ENCODE assay signal across 9 mouse cellular contexts in the genomic region with DNA sequence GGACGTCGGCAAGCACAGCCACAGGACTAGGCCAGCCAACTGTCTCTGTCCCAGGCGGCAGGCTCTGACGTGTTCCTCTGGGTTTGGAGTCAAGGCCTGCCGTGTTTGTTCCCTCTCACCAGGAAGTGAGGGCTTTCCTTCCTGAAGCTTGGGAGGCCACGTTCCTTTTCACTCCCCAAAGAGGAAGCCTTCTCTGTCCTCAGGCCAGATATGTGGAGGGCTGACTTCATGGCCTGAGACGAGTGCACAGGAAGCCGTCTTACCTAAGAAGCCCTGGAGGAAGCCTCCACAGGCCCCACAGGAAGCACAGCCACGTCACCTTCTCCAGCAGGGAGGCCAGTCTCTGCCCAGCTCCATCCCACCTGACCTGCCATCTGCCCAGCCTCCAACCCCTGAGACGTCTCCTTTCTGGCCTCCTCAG. TPM values are rescaled to one million over a fixed set of nuclear protein-coding genes. Genes with fewer than 3 reads are reported as not detected.
DNase-seq lines count a peak whose midpoint lies in the region; ATAC-seq and TF ChIP-seq lines count a peak whose summit lies in the region.
"Had no signal": no experiment of that assay in that cellular context is flagged by ENCODE, and none has a peak within 500 bp of the region (broad histone marks: within the 10 kb centered on the region; RNA-seq: fewer than 3 reads in every experiment).

No protein-coding gene starts in this region.

- H3K9ac ChIP-seq in heart, embryonic 16.5 days (ENCODE audit: low read length): peak overlapping the region; percentile 6; the same call in 1 of the 2 replicates
- 0 out of 2 replicates have a peak overlapping the region, but pooled peaks have one; percentile 18 for H3K9ac ChIP-seq in limb, embryonic 12.5 days (replicated peaks)
- H3K9ac ChIP-seq in midbrain, embryonic 15.5 days: no peak overlapping the region

- peak; percentile 6; the same call in 1 of the 2 replicates for TF ChIP-seq POLR2A in bone marrow, adult 2 months (IDR thresholded peaks at IDR 0.05; ENCODE audit: borderline replicate concordance, control insufficient read depth, low read depth, low read length)

- peaks cover 1% of the 10 kb centered on the region; the same call in 1 of the 2 replicates for H3K4me1 ChIP-seq in bone marrow, adult 2 months (ENCODE audit: control insufficient read depth, insufficient read depth, low read length)
- peaks cover 16% of the 10 kb centered on the region for H3K4me1 ChIP-seq in heart, embryonic 16.5 days (ENCODE audit: control insufficient read depth, insufficient read depth, low read length)
- no peaks in the 10 kb centered on the region for H3K4me1 ChIP-seq in limb, embryonic 12.5 days (replicated peaks)
- H3K4me1 ChIP-seq in midbrain, embryonic 15.5 days: no peaks in the 10 kb centered on the region

- WGBS in bone marrow, adult 2 months: 11% methylated on average over 10 of the region's 10 CpGs
- 59% methylated on average over 10 of the region's 10 CpGs for WGBS in heart, embryonic 16.5 days
- 63% methylated on average over 10 of the region's 10 CpGs for WGBS in limb, embryonic 12.5 days
- 72% methylated on average over 10 of the region's 10 CpGs for WGBS in midbrain, embryonic 15.5 days

- H3K27me3 ChIP-seq in heart, embryonic 16.5 days (ENCODE audit: control insufficient read depth, insufficient read depth, low read length): no peaks in the 10 kb centered on the region
- H3K27me3 ChIP-seq in limb, embryonic 12.5 days: no peaks in the 10 kb centered on the region
- H3K27me3 ChIP-seq in midbrain, embryonic 15.5 days (replicated peaks): no peaks in the 10 kb centered on the region

- no peaks in the 10 kb centered on the region for H3K9me3 ChIP-seq in heart, embryonic 16.5 days (replicated peaks; ENCODE audit: control insufficient read depth, low read length)
- no peaks in the 10 kb centered on the region for H3K9me3 ChIP-seq in limb, embryonic 12.5 days
- H3K9me3 ChIP-seq in midbrain, embryonic 15.5 days: no peaks in the 10 kb centered on the region

- DNase-seq in CD4-positive, CD25-positive, alpha-beta regulatory T cell, adult 2 months (ENCODE audit: low read depth, low spot score): peak; percentile 50
- no peak for DNase-seq in frontal cortex, postnatal 25 days (ENCODE audit: low spot score in 2 of 2)
- DNase-seq in left cerebral cortex, adult 9 months (ENCODE audit: low spot score in 2 of 2): no peak
- no peak for DNase-seq in right cerebral cortex, postnatal 36 days (ENCODE audit: low spot score in 2 of 2)

- H3K36me3 ChIP-seq in heart, embryonic 16.5 days (ENCODE audit: control insufficient read depth, insufficient read depth): no peaks in the 10 kb centered on the region
- H3K36me3 ChIP-seq in limb, embryonic 12.5 days: no peaks in the 10 kb centered on the region
- H3K36me3 ChIP-seq in midbrain, embryonic 15.5 days (replicated peaks): no peaks in the 10 kb centered on the region

- H3K4me3 ChIP-seq in bone marrow, adult 2 months (replicated peaks; ENCODE audit: control insufficient read depth, low read depth, low read length): peak overlapping the region; percentile 4
- no peak overlapping the region for H3K4me3 ChIP-seq in heart, embryonic 16.5 days (ENCODE audit: low read length)
- H3K4me3 ChIP-seq in limb, embryonic 12.5 days (replicated peaks): no peak overlapping the region
- H3K4me3 ChIP-seq in midbrain, embryonic 15.5 days: no peak overlapping the region
- H3K4me3 ChIP-seq: myocyte had no signal

- H3K27ac ChIP-seq in bone marrow, adult 2 months (ENCODE audit: control insufficient read depth, insufficient read depth, low read depth, low read length, poor library complexity): peak overlapping the region; percentile 77
- peak overlapping the region; percentile 87 for H3K27ac ChIP-seq in heart, embryonic 16.5 days (ENCODE audit: low read length)
- H3K27ac ChIP-seq in limb, embryonic 12.5 days: peak overlapping the region; percentile 41; the same call in 1 of the 2 replicates
- 0 out of 2 replicates have a peak overlapping the region, but pooled peaks have one; percentile 38 for H3K27ac ChIP-seq in midbrain, embryonic 15.5 days

- ATAC-seq in heart, embryonic 16.5 days (replicated peaks; ENCODE audit: extremely low read depth, insufficient read depth, low FRiP score): peak; percentile 60
- ATAC-seq in limb, embryonic 12.5 days (ENCODE audit: insufficient number of reproducible peaks, insufficient read depth, low FRiP score, low TSS enrichment, low read depth): no peak
- no peak for ATAC-seq in midbrain, embryonic 15.5 days (replicated peaks)

- no peak for TF ChIP-seq CTCF in bone marrow, adult 2 months (IDR thresholded peaks at IDR 0.05; ENCODE audit: control insufficient read depth, insufficient read depth, low read length)

- no peak overlapping the region for H3K4me2 ChIP-seq in heart, embryonic 16.5 days (ENCODE audit: low read depth, low read length)
- no peak overlapping the region for H3K4me2 ChIP-seq in limb, embryonic 12.5 days
- H3K4me2 ChIP-seq in midbrain, embryonic 15.5 days: no peak overlapping the region

RNA-seq across cellular contexts. Expression of a gene that starts 50.2 kb away (rescaled TPM):
- 24.1 and 42.9 TPM in 2 replicates for polyA plus RNA-seq in bone marrow, adult 2 months (2011; ENCODE audit: insufficient read depth, insufficient read length, low replicate concordance, missing spikeins)
- 13.0 and 18.6 TPM in 2 replicates for polyA plus RNA-seq in heart, embryonic 16.5 days (2015; fragmentation: Nextera tagmentation; extraction: Ambion mirVana)
- 14.1 and 15.2 TPM in 2 replicates for polyA plus RNA-seq in limb, embryonic 12.5 days (2016; fragmentation: Nextera tagmentation; extraction: Ambion mirVana)
- polyA plus RNA-seq in midbrain, embryonic 15.5 days (2015; fragmentation: Nextera tagmentation; extraction: Ambion mirVana): 22.9 and 25.5 TPM in 2 replicates
